Mouse (Mus musculus): ENCODE data around the gene S100a11.
A peak's percentile ranks its signal among the peaks of the same experiment; 100 is the strongest.

GRCm38 (mm10) chr3:93485611-93486010 is 34.7 kb upstream of the S100a11 start:
- TF ChIP-seq USF1 (IDR thresholded peaks at IDR 0.05; ENCODE audit: low read depth, low read length) = no peak
- no peak for TF ChIP-seq ZC3H11A (IDR thresholded peaks at IDR 0.05; ENCODE audit: low read depth, low read length)
- no peak for TF ChIP-seq CTCF (conservative IDR thresholded peaks at IDR 0.05 in 1 of 2, IDR thresholded peaks at IDR 0.05 in 1 of 2; ENCODE audit: low read depth in 2 of 2, low read length in 2 of 2)
- no peak for TF ChIP-seq HCFC1 (IDR thresholded peaks at IDR 0.05; ENCODE audit: low read depth, low read length)
- no peak; the same call in 1 of the 2 replicates for TF ChIP-seq ZMIZ1 (IDR thresholded peaks at IDR 0.05; ENCODE audit: low read depth, low read length)
- no peak for TF ChIP-seq GABPA (IDR thresholded peaks at IDR 0.05; ENCODE audit: insufficient replicate concordance, low read depth, low read length)
- 0 out of 2 replicates have a peak, but pooled peaks have one; percentile 11 for TF ChIP-seq NRF1 (IDR thresholded peaks at IDR 0.05; ENCODE audit: low read depth, low read length)
- TF ChIP-seq POLR2A (IDR thresholded peaks at IDR 0.05; ENCODE audit: low read depth, low read length) = no peak
- no peak for TF ChIP-seq E2F4 (IDR thresholded peaks at IDR 0.05; ENCODE audit: insufficient replicate concordance, low read depth, low read length)
- peak; percentile 89 for TF ChIP-seq EP300 (IDR thresholded peaks at IDR 0.05; ENCODE audit: low read length)

All from CH12.LX (cell line).